Mouse (Mus musculus) adrenal gland, adult 2 months (tissue): ENCODE data around the gene C130074G19Rik. TPM values are rescaled to one million over a fixed set of nuclear protein-coding genes. Genes with fewer than 3 reads are reported as not detected.

Experiments used
- DNase-seq: peaks from one replicate; pipeline ENCODE4 v3.0.0; 2021
- polyA plus RNA-seq: library from polyadenylated mRNA; depleted of rRNA; stranded (reverse); fragments of >200 nt; gene quantifications from 2 replicates; pipeline ENCODE4 v1.2.3, GENCODE M21; 2012
- total RNA-seq, 2 experiments: library from RNA; stranded (reverse); gene quantifications; 2 replicates each; pipeline ENCODE4 v1.2.3; 2021

C130074G19Rik gene
- total and polyA plus RNA-seq, 3 experiments, result 8.9 to 43.6 (median 26.9) TPM

DNA sequence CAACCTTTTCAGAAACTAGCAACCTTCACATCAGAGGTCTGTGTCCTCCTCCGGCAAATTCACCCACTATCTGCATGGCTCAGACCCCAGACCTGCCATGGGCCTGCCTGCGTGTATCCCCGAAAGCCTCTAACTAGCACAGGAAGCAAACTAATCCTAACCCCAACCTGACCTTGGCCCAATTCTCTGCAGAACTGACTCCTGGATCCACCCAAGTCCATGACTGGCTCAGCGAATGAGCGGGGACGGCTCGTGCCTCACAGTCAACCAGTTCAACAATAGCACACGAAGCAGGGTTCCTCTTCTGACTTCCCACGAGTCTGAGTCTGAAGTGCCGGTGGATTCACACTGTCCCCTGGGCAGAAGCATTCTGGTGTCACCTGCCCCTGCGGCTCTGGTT lies 9.1 kb downstream of the C130074G19Rik start:
- DNase-seq, result peak; percentile 56

DNA sequence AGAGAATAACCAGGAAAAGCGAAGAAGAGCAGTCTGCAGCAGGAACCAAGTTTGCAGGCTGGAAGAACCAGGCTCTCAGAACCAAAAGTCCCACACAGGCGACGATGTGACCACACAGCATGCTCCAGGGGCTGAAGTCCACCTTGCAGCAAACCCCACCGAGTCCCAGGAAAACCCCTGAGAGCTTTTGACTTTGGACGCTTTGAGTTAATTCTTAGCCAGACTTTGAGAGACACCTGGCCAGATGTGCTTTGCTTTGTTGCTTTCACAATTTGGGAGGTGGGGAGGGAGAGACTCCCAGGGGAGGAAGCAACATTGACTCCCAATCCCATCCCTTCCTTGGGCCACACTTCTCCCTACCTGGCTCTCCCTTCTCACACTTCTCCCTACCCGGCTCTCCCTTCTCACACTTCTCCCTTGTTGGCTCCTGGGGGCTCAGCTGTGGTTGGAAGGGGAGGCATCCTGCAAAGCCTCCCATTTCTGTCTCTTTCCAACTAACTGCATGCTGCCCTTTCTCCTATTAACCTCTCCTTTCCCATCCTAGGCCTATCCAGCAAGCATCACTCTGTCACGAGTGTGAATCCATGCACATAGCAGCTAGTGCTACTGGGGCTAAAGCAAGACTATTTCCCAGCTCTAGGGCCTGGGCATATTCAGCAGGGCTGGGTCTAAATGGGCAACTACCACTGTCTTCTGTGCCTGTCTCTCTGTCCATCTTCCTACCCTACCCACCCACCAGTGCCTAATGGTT lies 10.8 kb downstream of the C130074G19Rik start:
- DNase-seq, result no peak

DNA sequence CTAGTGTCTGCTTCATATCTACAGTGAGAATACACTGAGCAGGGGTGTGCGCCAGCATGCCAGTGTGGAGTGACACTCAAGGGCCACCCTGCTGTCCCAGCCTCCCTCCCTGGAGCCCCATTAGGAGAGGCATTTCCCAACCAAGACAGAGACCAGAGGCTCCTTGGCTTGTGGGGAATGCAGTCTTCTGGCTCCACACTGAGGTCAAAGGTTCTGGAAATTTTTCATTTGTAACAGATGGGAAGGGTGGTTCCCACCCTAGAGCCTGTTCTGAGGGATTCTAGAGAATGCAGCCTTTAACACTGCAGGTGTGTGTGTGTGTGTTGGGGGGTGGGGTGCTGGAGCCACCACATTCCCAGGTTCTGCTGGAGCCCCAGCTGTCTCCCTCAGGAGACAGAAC lies 11.5 kb downstream of the C130074G19Rik start:
- peak; percentile 49 for DNase-seq

DNA sequence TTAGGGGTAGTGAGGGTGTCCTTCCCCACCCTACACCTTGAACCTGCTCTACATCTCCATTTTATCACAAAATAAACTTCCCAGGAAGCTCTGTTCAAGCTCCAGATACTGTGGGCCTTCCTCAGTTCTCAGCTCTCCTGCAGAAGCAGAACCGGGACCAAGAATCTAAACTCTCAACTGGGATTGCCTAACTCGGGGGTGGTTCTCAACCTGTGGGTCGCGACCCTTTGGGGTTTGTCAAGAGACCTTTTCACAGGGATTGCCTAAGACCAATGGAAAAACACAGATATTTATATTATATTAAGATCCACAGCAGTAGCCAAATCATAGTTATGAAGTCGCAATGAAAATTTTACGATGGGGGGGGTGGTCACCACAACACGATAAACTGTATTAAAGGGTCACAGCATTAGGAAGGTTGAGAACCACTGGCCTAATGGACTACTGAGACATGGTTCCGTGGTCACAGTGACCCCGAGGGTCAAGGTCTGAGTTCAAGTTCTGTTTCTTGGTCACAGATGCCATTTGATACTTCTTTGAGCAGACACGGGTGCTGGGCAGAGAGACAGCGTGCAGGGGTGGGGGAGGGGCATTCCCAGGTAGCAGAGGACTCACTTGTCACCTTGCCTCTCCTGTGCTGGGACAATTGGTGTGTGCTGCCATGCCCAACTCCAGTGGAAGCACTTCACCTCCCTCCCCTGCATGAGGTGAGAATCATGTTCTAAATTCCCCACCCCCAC lies 12.2 kb downstream of the C130074G19Rik start:
- no peak for DNase-seq

DNA sequence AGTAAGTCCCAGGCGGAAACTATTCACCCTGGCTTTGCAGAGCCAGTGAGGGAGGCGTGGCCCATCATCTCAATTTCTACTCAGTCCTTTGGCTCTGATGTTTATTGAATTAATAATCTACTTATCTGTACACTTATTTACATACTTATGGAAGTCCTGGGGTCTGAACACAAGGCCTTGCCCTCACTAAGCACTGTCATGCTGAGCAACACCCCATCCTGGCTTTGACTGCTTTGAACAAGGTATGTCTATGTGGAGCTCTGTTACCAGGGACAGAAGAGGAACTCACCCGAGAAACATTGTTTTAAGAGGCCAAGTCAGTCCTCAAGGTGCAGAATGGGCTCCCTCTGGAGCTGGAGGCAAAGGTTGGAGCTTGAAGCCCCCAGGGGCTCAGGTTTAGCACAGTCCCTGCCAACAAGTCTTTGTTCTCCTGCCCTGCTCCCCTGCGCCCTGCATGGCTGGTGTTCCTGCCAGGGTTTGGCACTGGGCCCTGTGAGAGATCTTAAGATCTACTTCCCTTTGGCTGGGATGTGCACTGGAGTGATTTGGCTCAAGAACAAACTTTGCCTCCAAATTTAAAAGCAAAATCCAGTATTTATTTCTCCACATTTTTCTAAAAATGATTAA lies 13.0 kb downstream of the C130074G19Rik start:
- peak; percentile 71 for DNase-seq

DNA sequence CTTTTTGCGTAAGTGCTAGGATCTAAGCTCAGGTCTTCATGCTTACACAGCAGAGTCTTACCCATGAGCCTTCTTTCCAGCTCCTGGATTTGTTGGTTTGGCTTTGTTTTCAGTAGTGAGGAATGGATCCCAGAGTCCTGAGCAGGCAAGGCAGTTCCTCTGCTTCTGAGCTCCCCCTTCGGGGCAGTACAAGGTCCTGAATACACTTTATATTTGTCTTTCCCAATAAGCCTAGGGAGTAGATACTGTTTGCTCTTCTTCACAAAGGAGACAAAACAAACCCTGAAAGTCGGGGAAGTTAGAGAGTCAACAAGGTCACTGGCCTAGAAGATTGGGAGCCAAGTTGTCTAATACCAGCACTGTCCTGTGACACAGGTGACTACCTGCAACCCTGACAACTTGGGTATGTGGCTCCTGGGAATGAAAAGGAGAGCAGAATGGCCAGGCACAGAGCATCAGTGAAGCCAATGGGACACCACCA lies 15.3 kb downstream of the C130074G19Rik start:
- no peak for DNase-seq

DNA sequence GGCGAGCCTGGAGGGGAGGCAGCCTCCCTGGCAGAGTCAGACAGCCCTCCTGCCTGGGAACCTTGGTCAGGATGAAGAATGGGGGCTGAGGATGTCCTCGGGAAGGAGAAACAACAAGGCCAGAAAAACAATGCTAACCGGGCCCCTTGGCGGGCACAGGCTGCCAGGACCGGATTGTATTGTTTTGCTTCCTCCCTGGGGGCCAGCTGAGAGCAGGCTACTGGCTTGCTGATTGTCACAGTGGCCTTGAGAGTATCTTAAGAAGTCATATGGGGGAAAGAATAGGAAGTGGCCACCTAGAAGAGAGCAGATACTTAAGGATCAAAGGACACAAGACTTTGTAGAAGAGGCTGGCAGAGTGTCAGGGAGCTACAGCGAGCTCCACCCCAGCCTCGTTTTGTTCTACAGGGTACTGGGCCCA lies 18.6 kb downstream of the C130074G19Rik start:
- DNase-seq, result peak; percentile 54

DNA sequence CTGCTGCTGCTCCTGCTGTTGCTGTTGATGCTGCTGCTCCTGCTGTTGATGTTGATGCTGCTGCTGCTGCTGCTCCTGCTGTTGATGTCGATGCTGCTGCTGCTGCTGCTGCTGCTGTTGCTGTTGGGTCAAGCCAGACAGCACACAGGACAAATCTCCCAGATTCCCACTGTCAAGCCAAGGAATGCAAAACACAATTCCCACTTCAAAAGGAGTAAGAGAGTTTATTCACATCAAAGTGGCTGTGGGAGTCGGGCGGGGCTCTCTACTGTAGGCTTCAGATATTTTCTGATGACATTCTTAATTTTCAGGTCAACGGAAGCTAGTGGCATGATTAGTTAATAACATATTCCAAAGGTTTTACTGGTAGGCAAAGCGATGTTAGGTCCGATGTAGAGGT lies 20.4 kb downstream of the C130074G19Rik start:
- DNase-seq, result no peak

DNA sequence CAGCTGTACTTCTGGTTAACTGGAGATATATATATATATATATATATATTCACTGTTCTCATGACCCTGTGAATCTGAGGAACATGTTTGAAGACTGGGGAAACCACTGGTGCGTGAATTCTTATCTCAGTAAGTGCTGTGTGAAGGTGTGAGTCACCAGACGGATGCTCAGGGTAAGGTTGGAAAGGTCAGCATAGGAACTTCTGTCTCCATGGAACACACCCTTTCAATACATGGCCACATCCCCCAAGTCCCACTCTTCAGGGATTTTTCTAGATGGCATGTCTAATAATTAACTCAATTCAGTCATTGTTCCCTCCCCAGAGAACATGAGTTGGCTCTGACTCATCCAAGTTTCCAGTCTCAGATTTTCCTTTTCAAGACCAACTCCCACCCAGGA lies 21.5 kb downstream of the C130074G19Rik start:
- DNase-seq, result no peak

DNA sequence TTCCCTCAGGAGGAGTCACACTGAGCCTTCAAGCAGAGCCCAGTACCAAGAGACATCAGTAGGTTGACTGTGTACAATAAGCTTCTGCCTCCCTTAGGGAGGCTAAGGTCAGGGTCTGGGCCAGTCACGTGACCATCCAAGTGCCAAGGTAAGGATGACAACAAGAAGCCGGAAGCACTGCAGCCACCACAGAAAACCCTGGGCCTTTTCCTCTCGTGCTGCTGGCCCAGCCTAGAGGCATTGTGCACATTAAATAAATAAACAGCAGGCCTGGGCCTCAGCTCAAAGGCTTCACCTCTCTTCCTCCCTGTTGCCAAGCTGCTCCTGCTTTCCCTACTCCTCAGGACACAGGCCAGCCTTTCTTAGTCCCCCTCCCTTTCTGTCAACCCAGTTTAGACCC lies 22.7 kb downstream of the C130074G19Rik start:
- DNase-seq, result no peak

DNA sequence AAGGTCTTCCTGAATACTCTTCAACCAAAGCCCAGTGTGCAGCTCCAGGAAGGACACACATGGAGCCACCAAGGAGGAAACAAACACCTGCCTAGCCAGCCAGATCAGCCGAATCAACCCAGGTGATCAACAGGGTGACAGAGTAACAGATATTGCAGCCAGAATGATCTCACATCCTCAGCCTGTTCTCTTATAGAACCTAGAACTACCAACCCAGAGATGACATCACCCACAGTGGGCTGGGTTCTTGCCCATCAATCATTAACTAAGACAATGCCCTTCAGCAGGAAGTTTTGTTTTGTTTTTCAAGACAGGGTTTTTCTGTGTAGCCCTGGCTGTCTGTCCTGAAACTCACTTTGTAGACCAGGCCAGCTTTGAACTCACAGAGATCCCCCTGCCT lies 24.8 kb downstream of the C130074G19Rik start:
- DNase-seq, result no peak

DNA sequence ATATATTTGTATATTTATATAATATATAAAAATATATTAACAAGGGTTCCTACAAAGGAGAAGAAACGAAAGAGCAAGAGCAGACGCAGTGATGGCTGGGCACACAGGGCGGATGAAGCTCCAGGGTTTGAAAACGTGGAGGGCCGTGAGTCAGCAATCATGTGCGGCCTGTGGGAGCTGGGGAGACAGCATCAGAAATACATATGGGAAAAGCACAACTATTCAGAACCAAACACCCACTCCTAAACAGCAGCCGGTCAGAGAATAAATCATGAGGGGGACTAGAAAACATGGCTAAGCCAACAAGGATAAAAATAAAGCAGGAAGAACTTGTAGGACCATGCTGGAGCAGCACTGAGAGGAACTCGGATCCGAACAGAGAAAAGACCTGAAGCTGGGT lies 25.8 kb downstream of the C130074G19Rik start:
- DNase-seq, result no peak

DNA sequence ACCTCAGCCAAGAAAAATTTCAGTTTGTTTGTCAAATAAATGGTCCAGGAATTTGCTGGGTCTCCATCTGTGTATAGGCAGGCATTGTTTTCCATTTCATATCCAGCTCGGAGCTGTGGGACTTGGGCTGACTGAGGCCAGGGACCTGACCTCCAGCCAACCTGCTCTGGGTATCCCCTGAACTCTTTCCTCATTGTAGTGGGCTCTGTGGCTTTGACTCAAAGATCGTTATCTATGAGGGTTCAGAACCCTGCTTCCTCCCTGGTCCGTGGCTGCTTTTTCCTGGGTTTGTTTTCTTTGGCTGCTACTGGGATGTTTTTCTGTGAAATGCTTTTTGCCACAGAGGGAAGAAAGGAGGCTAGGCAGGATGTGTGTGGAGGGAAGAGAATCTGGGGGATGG lies 29.1 kb downstream of the C130074G19Rik start:
- no peak for DNase-seq

DNA sequence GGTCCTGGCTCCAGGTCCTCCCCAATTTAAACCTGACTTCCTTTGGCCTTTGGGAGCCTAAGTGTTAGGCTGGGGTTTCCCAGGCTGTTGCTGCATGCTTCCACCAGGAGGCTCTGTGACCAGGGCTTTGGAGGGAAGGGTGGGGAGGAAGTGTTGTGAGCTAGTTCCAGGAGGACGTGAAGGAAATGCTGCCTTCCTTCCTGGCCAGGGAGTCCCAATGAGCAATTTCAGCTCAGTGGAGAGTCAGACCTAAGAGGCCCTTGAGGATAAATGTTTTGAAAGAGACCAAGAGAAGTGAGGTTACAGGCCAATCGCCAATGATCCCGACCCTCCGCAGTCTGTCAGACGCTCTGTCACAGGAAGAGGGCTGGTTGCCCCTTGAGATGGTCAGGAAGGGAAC lies 29.7 kb downstream of the C130074G19Rik start:
- DNase-seq, result peak; percentile 84

DNA sequence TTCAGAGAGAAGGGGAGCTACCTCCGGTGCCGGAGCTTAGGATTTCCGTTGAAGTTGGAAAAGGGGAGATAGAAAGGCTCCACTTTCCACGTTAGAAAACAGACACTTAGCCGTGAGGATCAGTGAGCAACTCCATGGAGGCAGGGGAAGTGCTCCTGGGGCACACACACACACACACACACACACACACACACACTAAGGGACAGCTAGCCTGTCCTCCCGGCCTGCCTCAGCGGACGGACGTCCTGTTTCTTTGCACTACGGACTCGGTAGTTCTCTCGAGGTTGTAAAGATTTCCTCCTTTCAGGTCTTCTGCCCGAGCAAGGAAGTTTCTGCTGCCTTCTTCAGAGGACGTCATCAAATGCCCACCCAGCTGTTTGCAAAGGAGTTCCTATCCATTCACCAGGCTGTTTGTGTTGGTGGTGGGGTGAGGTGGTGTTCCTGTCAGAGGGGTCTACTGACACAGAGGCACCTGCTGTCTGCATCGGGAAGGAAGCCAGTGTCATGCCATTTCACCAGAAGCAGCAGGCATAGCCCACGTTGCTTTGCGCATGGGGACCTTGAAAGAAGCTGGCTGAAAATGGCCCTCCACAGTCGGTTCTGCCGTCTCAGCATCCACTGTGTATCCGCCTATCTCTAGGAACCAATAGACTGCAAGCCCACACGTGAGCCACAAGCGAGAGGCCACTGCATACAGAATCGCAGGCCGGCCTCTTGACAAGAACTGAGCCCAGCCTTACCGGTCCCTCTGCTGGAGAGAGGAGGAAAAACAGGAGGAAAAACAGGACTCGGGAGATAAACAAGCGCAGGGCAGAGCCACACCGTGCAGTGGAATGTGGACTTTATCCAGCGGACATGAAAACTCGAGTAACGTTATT lies 31.0 kb downstream of the C130074G19Rik start:
- DNase-seq, result peak; percentile 89

DNA sequence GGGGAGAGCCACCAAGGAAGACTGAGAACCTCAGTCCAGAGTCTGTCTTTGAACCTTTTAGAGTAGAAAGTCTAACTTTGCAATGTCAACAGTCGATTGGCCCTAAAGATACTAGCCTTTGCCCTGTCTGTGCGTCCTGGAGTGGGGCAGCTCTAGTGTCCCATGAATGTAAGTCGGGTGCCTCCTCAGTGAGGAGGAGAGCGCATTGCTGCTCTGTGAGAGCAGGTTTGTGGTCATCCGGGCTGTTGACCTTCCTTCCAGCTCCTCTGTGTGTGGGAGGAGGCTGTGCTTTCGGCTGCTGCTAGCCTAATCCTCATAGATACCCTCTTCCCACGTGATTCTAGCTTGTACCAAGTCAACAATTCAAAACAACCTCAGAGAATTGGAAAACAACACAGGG lies 31.9 kb downstream of the C130074G19Rik start:
- no peak for DNase-seq

DNA sequence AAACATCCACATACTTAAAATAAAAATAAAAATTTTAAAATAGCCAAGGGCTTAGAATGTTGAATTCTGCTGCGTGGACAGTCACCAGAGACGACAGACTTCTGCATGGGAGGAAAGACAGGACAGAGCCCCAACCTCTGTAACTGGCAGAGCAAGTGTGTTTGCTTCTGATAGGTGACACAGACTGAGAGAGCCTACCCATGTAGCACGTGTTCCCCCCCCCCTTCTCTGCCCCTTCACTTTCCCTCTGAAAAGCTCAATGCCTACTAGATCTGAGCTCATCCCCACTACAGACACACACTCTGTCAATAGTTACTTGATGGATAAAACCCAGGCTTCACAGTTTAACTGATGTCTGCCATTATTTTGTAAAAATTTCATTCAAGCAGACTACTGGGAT lies 36.0 kb downstream of the C130074G19Rik start:
- DNase-seq, result no peak

DNA sequence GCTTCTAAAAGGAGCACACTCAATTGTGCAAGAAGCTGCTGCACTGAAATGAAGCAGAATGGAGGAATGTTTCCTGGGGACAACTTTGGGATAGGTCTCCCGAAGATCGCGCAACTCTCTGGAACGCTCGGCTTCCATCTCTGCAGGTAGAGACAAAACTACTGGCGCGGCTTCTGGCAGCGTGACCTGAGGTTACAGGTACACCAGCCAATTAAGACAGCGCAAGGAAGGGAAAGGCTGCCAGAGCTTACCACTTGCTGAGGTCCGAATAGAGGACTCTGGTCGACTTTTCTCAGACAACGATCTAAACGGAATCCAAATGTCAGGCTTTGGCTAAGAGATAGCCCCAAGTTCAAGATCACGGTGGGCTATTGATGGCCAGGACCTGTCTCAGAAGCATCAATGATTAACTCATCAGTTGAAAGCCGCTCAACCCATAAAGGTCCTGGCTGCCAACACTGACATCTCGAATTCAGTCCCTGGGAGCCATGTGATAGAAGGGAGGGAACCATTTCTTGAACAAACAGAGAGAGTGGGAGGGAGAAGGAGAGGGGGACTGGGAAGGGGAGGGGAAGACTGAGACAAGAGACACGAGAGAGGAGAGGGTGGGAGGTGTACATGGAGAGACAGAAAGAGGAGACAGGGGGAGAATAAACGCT lies 36.8 kb downstream of the C130074G19Rik start, which contains the start of gene Marc2:
Marc2 (minus strand) TSS at position 360 of the 659 bp plus-strand sequence.
- DNase-seq, result no peak

DNA sequence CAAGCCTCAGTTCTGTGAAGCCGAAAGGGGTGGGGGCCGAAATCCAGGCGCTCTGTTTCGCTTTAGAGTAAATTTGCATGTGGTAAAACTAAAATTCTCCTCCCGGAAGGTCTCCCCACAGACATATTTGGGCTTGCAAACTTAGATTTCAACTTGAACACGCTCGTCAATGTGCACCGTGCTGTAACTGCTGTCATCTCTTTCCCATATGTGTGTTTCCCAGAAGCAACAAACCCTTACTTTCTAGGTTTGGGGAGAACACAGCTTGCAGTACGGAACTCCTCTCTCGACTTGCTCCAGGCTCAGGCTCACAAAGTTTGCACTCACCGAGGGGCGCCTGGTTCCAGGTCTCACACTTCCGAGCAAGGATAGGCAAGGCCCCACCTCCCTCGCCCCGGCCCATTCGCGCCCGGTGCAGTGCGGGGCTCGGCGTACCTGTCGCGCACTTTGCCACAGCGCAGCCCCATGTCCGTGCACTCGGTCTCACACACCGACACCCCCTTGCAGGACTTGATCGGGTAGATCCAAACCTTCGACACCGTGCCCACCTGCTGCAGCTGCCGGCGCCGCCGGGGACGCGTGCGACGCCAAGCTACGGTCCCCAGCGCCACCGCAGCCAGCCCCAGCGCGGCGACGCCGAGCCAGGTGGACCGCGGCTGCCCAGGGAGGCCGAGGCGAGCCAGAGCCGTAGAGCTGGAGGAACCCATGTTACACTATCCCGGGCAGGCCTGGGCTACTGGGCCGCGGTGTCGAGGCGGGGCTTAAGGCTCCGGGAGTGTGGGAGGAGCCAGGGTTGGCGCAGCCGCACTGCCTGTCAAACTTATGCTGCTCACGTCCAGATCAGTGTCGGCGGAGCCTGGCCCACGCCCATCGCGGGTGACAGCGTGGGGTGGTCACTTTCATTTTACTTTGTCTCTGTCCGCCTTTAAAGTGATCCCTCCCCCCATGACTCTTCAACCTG lies 37.6 kb downstream of the C130074G19Rik start:
- DNase-seq, result peak; percentile 97
